Mouse (Mus musculus): ENCODE data around the gene Olfr418. TPM values are rescaled to one million over a fixed set of nuclear protein-coding genes. Genes with fewer than 3 reads are reported as not detected.

Gene Olfr418
- polyA plus RNA-seq, 1 experiment from 2014 or later = not detected

DNA sequence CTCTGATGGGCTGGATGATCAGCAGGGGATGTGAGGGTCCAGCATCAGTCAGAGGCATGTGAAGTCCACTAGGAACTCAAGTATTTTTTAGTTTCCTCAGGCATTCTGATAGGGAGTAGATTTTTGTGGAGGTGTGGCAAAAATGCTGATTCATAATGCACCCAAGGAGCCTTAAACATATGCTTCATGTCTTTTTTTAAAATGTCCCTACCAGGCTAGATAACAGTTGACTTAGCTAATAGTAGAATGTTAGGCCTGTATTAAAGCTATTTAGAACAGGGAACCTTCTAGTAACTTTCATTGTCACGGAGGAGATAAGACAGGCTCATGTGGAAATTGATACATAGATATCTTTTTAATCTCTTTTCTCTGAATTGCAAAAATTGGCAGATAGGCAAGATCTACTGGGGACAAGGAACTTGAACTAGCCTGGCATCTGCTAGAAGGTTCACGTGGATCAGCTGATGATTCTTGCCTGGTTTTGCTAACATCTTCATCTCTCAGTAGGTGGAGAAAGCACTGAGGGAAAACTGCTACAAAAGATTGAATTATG, 52.2 kb downstream of the Olfr418 start:
- Histone ChIP-seq H3K4me3 (ENCODE audit: low read length) (no peak overlapping the region), H3K36me3 (ENCODE audit: control insufficient read depth, insufficient read depth, low read length) (no peaks in the 10 kb centered on the region), H3K9ac (ENCODE audit: low read depth, low read length) (no peak overlapping the region), H3K4me1 (ENCODE audit: control insufficient read depth, insufficient read depth, low read depth, low read length) (peaks cover 3% of the 10 kb centered on the region; the same call in 1 of the 2 replicates), H3K27me3 (replicated peaks; ENCODE audit: control insufficient read depth, insufficient read depth, low read length) (no peaks in the 10 kb centered on the region), H3K27ac (ENCODE audit: low read depth, low read length) (no peak overlapping the region), H3K4me2 (ENCODE audit: low read length) (no peak overlapping the region), H3K9me3 (ENCODE audit: control insufficient read depth, low read length) (no peaks in the 10 kb centered on the region)
- WGBS = 86% methylated on average over 2 of the region's 2 CpGs
- ATAC-seq = no peak

- Histone ChIP-seq H3K36me3 (ENCODE audit: control insufficient read depth, insufficient read depth, low read length) (no peaks in the 10 kb centered on the region), H3K27me3 (replicated peaks; ENCODE audit: control insufficient read depth, insufficient read depth, low read length) (no peaks in the 10 kb centered on the region), H3K4me1 (ENCODE audit: control insufficient read depth, insufficient read depth, low read depth, low read length) (peaks cover 3% of the 10 kb centered on the region; the same call in 1 of the 2 replicates), H3K4me3 (ENCODE audit: low read length) (no peak overlapping the region), H3K4me2 (ENCODE audit: low read length) (no peak overlapping the region), H3K9me3 (ENCODE audit: control insufficient read depth, low read length) (no peaks in the 10 kb centered on the region), H3K9ac (ENCODE audit: low read depth, low read length) (no peak overlapping the region), H3K27ac (ENCODE audit: low read depth, low read length) (no peak overlapping the region)
- WGBS = 33% methylated on average over 8 of the region's 8 CpGs
- ATAC-seq = peak; percentile 80
Measured at GRCm38 (mm10) chr1:173321593-173322248, 55.9 kb downstream of the Olfr418 start.

- H3K36me3 ChIP-seq (ENCODE audit: control insufficient read depth, insufficient read depth, low read length) = no peaks in the 10 kb centered on the region
- no peak overlapping the region for H3K4me2 ChIP-seq (ENCODE audit: low read length)
- peaks cover 3% of the 10 kb centered on the region; the same call in 1 of the 2 replicates for H3K4me1 ChIP-seq (ENCODE audit: control insufficient read depth, insufficient read depth, low read depth, low read length)
- WGBS = 70% methylated on average over 6 of the region's 6 CpGs
- no peaks in the 10 kb centered on the region for H3K27me3 ChIP-seq (replicated peaks; ENCODE audit: control insufficient read depth, insufficient read depth, low read length)
- no peaks in the 10 kb centered on the region for H3K9me3 ChIP-seq (ENCODE audit: control insufficient read depth, low read length)
- no peak overlapping the region for H3K4me3 ChIP-seq (ENCODE audit: low read length)
- no peak overlapping the region for H3K9ac ChIP-seq (ENCODE audit: low read depth, low read length)
- no peak overlapping the region for H3K27ac ChIP-seq (ENCODE audit: low read depth, low read length)
- no peak for ATAC-seq
Measured at GRCm38 (mm10) chr1:173322249-173322627, 56.4 kb downstream of the Olfr418 start.

Other genes starting within 250 kb of the Olfr418 start
- not detected in 2 replicates for gene Olfr1408, start 128.6 kb upstream of the Olfr418 start, polyA plus RNA-seq (2015; fragmentation: Nextera tagmentation; extraction: Ambion mirVana)
- not detected in 2 replicates for gene Olfr1406, start 75.4 kb upstream of the Olfr418 start, polyA plus RNA-seq (2015; fragmentation: Nextera tagmentation; extraction: Ambion mirVana)
- gene Olfr218, start 68.2 kb upstream of the Olfr418 start, polyA plus RNA-seq (2015; fragmentation: Nextera tagmentation; extraction: Ambion mirVana) = not detected in 2 replicates
- not detected in 2 replicates for gene Olfr1404, start 53.6 kb upstream of the Olfr418 start, polyA plus RNA-seq (2015; fragmentation: Nextera tagmentation; extraction: Ambion mirVana)
- not detected in 2 replicates for gene Fcer1a, start 38.8 kb upstream of the Olfr418 start, polyA plus RNA-seq (2015; fragmentation: Nextera tagmentation; extraction: Ambion mirVana)
- not detected in 2 replicates for gene Mptx2, start 11.8 kb downstream of the Olfr418 start, polyA plus RNA-seq (2015; fragmentation: Nextera tagmentation; extraction: Ambion mirVana)
- gene Ackr1, start 67.7 kb downstream of the Olfr418 start, polyA plus RNA-seq (2015; fragmentation: Nextera tagmentation; extraction: Ambion mirVana) = 17.5 and 20.4 TPM in 2 replicates
- gene Aim2, start 84.9 kb downstream of the Olfr418 start, polyA plus RNA-seq (2015; fragmentation: Nextera tagmentation; extraction: Ambion mirVana) = 0.99 and 1.6 TPM in 2 replicates
- gene Cadm3, start 101.7 kb downstream of the Olfr418 start, polyA plus RNA-seq (2015; fragmentation: Nextera tagmentation; extraction: Ambion mirVana) = 64.9 and 70.2 TPM in 2 replicates
- gene Ifi206, start 225.0 kb downstream of the Olfr418 start, polyA plus RNA-seq (2015; fragmentation: Nextera tagmentation; extraction: Ambion mirVana) = 0.15 TPM in 1 of 2 replicates, not detected in the other